17 mouse cellular contexts compared by ENCODE assay signal in the genomic region with DNA sequence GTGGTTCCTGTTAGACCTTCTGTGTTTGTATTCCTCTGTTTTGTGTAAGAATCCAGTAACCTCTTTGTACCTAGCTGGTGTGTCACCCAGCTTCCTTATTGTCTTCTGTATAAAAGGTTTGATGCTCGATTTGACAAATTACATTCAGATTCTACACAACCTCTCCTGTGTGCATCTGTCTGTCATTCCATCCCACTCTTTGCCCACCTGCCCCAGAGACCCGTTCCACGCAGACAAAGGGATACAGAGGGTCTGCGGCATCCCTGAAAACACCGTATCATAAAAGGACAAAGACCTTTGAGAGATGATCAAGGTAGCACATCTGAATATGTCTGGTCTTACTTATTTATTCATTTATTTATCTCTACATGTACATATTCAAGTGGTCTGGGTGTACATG. TPM values are rescaled to one million over a fixed set of nuclear protein-coding genes. Genes with fewer than 3 reads are reported as not detected.
A peak's percentile ranks its signal among the peaks of the same experiment; 100 is the strongest.
DNase-seq lines count a peak whose midpoint lies in the region; ATAC-seq and TF ChIP-seq lines count a peak whose summit lies in the region.
"Not testable (repeated sequence)": the region's sequence is repeated elsewhere in the genome, so short reads cannot be mapped to it uniquely, and the experiment has no call there.
"Had no signal": no experiment of that assay in that cellular context is flagged by ENCODE, and none has a peak within 500 bp of the region (broad histone marks: within the 10 kb centered on the region; RNA-seq: fewer than 3 reads in every experiment).

No protein-coding gene starts in this region.

- 91% methylated on average over 5 of the region's 5 CpGs for WGBS in midbrain, embryonic 11.5 days

- in situ Hi-C loops in ES-E14 (cut with MboI; ENCODE audit: low sequenced_read_pairs in 2 of 2, unreplicated experiment in 2 of 2): not testable (repeated sequence)

- H3K9me3 ChIP-seq in ES-E14 (ENCODE audit: control insufficient read depth, insufficient read depth, low read depth, low read length); midbrain, embryonic 11.5 days (ENCODE audit: control insufficient read depth, low read length): not testable (repeated sequence)

- H3K4me3 ChIP-seq in ES-E14 (ENCODE audit: insufficient read depth in 1 of 2, low read depth in 1 of 2, low read length in 2 of 2, poor library complexity in 1 of 2, severe bottlenecking in 1 of 2); midbrain, embryonic 11.5 days (ENCODE audit: low read depth, low read length): not testable (repeated sequence)

- H3K4me2 ChIP-seq in midbrain, embryonic 11.5 days: not testable (repeated sequence)

- peak overlapping the region; percentile 66; the same call in 1 of the 2 replicates for H3K27ac ChIP-seq in ES-E14 (ENCODE audit: insufficient read depth, low read depth, low read length, poor library complexity, severe bottlenecking)
- not testable (repeated sequence) for H3K27ac ChIP-seq in midbrain, embryonic 11.5 days (ENCODE audit: low read depth, low read length)

- not testable (repeated sequence) for H3K36me3 ChIP-seq in ES-E14 (ENCODE audit: control insufficient read depth, insufficient read depth, low read length, poor library complexity, severe bottlenecking); midbrain, embryonic 11.5 days (ENCODE audit: control insufficient read depth, insufficient read depth, low read length)

- not testable (repeated sequence) for H3K27me3 ChIP-seq in midbrain, embryonic 11.5 days (ENCODE audit: control insufficient read depth, insufficient read depth, low read length)

- not testable (repeated sequence) for DNase-seq in ES-E14 (ENCODE audit: low read depth, low spot score)
- DNase-seq in R1 (ENCODE audit: low read depth, low spot score) (peak; percentile 60), ZHBTc4 (ENCODE audit: low read depth, low spot score) (peak; percentile 72)
- peak; percentile 65 for DNase-seq in heart, adult 11 months
- DNase-seq in midbrain, embryonic 11.5 days (ENCODE audit: low spot score, missing footprints): peak; percentile 8

- not testable (repeated sequence) for H3K9ac ChIP-seq in ES-E14 (ENCODE audit: insufficient read depth, low read depth, low read length, poor library complexity, severe bottlenecking); midbrain, embryonic 11.5 days (ENCODE audit: low read length)

- not testable (repeated sequence) for H3K4me1 ChIP-seq in ES-E14 (ENCODE audit: control insufficient read depth in 2 of 2, insufficient read depth in 2 of 2, low read length in 2 of 2, poor library complexity in 1 of 2); midbrain, embryonic 11.5 days (ENCODE audit: control insufficient read depth, insufficient read depth, low read length)

- ATAC-seq in midbrain, embryonic 11.5 days (ENCODE audit: low FRiP score): not testable (repeated sequence)

TF ChIP-seq in ES-E14, 5 proteins besides CTCF, POLR2A, EP300 and RAD21:
- 0 out of 2 replicates have a peak, but pooled peaks have one; percentile 1 for TF ChIP-seq CHD2 (IDR thresholded peaks at IDR 0.05; ENCODE audit: low read depth, low read length)

RNA-seq across cellular contexts. Expression of a gene that starts 9.4 kb away (rescaled TPM):
- total RNA-seq in ES-E14 (2012; rRNA removed): 152 and 198 TPM in 2 replicates
- 293 and 294 TPM in 2 replicates for polyA plus RNA-seq in midbrain, embryonic 11.5 days (2014; fragmentation: Nextera tagmentation; extraction: Ambion mirVana)

RNA-seq across cellular contexts. Expression of a gene that starts 37.2 kb away (rescaled TPM):
- total RNA-seq in ES-E14 (2012; rRNA removed): 0.32 and 0.40 TPM in 2 replicates
- polyA plus RNA-seq in midbrain, embryonic 11.5 days (2014; fragmentation: Nextera tagmentation; extraction: Ambion mirVana): not detected in 2 replicates
- total RNA-seq: adrenal gland, postnatal 14 days; adrenal gland, postnatal 25 days; adrenal gland, postnatal 36 days; adrenal gland, postnatal 4 days; CH12.LX; MEL had no signal
- polyA plus RNA-seq: activated CD4-positive, CD25-positive, alpha-beta regulatory T cell, adult 4 months; adrenal gland, adult 2 months; C2C12; CD4-positive, CD25-positive, alpha-beta regulatory T cell, adult 4 months; G1E; Patski had no signal
